Mouse (Mus musculus) heart, postnatal 0 days (tissue): ENCODE results near the gene Arpc5.
A peak's percentile ranks its signal among the peaks of the same experiment; 100 is the strongest.

Experiments
- CTCF ChIP-seq: IDR thresholded peaks from 2 replicates; pipeline ENCODE4 v1.5.1; 2016; ENCODE audit warnings: antibody characterized with exemption, control low read depth, low read depth
- EP300 ChIP-seq: IDR thresholded peaks from 2 replicates; pipeline ENCODE4 v1.6.1; 2016; ENCODE audit warnings: antibody characterized with exemption, low read depth

GRCm38 (mm10) chr1:152779071-152779737 lies 12.9 kb downstream of the Arpc5 start:
- peak; percentile 74 for TF ChIP-seq CTCF
- TF ChIP-seq EP300 = no peak
